Mouse (Mus musculus) erythroblast, embryonic 14.5 days (primary cell): Measurements from ENCODE around the gene 1700029J07Rik.

ENCODE experiments used
- GATA1 ChIP-seq: IDR thresholded peaks from 2 replicates; pipeline ENCODE4 v1.6.1; 2012; ENCODE audit warnings: low read length, inconsistent platforms, mixed read lengths
- TAL1 ChIP-seq: IDR thresholded peaks from 3 replicates; pipeline ENCODE4 v1.6.1; 2012; ENCODE audit warnings: low read length, inconsistent platforms, mixed read lengths

GRCm38 (mm10) chr8:46022203-46022602 is 47.2 kb upstream of the 1700029J07Rik start:
- TF ChIP-seq TAL1 (no peak), GATA1 (no peak)
